Mouse (Mus musculus): ENCODE measurements around the gene Rpap2. TPM values are rescaled to one million over a fixed set of nuclear protein-coding genes. Genes with fewer than 3 reads are reported as not detected.

The Rpap2 gene
- polyA plus RNA-seq, 1 experiment from 2014 or later: 10.5 TPM

- 0 out of 2 replicates have a peak overlapping the region, but pooled peaks have one; percentile 21 for H3K27ac ChIP-seq
- peaks cover 7% of the 10 kb centered on the region; the same call in 1 of the 2 replicates for H3K4me1 ChIP-seq (replicated peaks)
- H3K9ac ChIP-seq: peak overlapping the region; percentile 52
- H3K9me3 ChIP-seq (replicated peaks): no peaks in the 10 kb centered on the region
- 12% methylated on average over 46 of the region's 46 CpGs for WGBS
- ATAC-seq (replicated peaks; ENCODE audit: insufficient number of reproducible peaks, insufficient read depth, low FRiP score, low read depth): peak; percentile 83
- H3K27me3 ChIP-seq: 0 out of 2 replicates have a peak, but pooled peaks cover 2% of the 10 kb centered on the region
- peak overlapping the region; percentile 59 for H3K4me3 ChIP-seq
- peak overlapping the region; percentile 83 for H3K4me2 ChIP-seq
- H3K36me3 ChIP-seq: no peaks in the 10 kb centered on the region
Measured at GRCm38 (mm10) chr5:107687592-107688498, 90.7 kb downstream of the Rpap2 start.

GRCm38 (mm10) chr5:107688499-107688866, 91.3 kb downstream of the Rpap2 start:
- Histone ChIP-seq H3K9me3 (replicated peaks) (no peaks in the 10 kb centered on the region), H3K4me2 (peak overlapping the region; percentile 83), H3K27me3 (0 out of 2 replicates have a peak, but pooled peaks cover 2% of the 10 kb centered on the region), H3K4me3 (peak overlapping the region; percentile 59), H3K36me3 (no peaks in the 10 kb centered on the region), H3K9ac (peak overlapping the region; percentile 52), H3K4me1 (replicated peaks) (peaks cover 7% of the 10 kb centered on the region; the same call in 1 of the 2 replicates), H3K27ac (0 out of 2 replicates have a peak overlapping the region, but pooled peaks have one; percentile 21)
- ATAC-seq (replicated peaks; ENCODE audit: insufficient number of reproducible peaks, insufficient read depth, low FRiP score, low read depth): peak; percentile 32; the same call in 1 of the 2 replicates
- WGBS: 22% methylated on average over 9 of the region's 9 CpGs

- Histone ChIP-seq H3K9ac (no peak overlapping the region), H3K27me3 (no peaks in the 10 kb centered on the region), H3K4me1 (replicated peaks) (no peaks in the 10 kb centered on the region), H3K9me3 (replicated peaks) (no peaks in the 10 kb centered on the region), H3K27ac (no peak overlapping the region), H3K4me3 (no peak overlapping the region), H3K36me3 (no peaks in the 10 kb centered on the region), H3K4me2 (no peak overlapping the region)
- ATAC-seq (replicated peaks; ENCODE audit: insufficient number of reproducible peaks, insufficient read depth, low FRiP score, low read depth): no peak
- WGBS: 71% methylated on average over 3 of the region's 3 CpGs
Measured at GRCm38 (mm10) chr5:107695019-107695418, 97.8 kb downstream of the Rpap2 start.

GRCm38 (mm10) chr5:107698888-107699287, 101.7 kb downstream of the Rpap2 start:
- no peak overlapping the region for H3K4me2 ChIP-seq
- no peak overlapping the region for H3K27ac ChIP-seq
- 64% methylated on average over 8 of the region's 8 CpGs for WGBS
- no peaks in the 10 kb centered on the region for H3K9me3 ChIP-seq (replicated peaks)
- no peaks in the 10 kb centered on the region for H3K36me3 ChIP-seq
- H3K4me1 ChIP-seq (replicated peaks): no peaks in the 10 kb centered on the region; the same call in 1 of the 2 replicates
- H3K9ac ChIP-seq: no peak overlapping the region
- no peaks in the 10 kb centered on the region for H3K27me3 ChIP-seq
- ATAC-seq (replicated peaks; ENCODE audit: insufficient number of reproducible peaks, insufficient read depth, low FRiP score, low read depth): no peak
- H3K4me3 ChIP-seq: no peak overlapping the region

- H3K4me2 ChIP-seq: peak overlapping the region; percentile 33; the same call in 1 of the 2 replicates
- no peaks in the 10 kb centered on the region for H3K9me3 ChIP-seq (replicated peaks)
- no peak overlapping the region for H3K27ac ChIP-seq
- no peak for ATAC-seq (replicated peaks; ENCODE audit: insufficient number of reproducible peaks, insufficient read depth, low FRiP score, low read depth)
- no peak overlapping the region for H3K4me3 ChIP-seq
- H3K36me3 ChIP-seq: no peaks in the 10 kb centered on the region
- no peaks in the 10 kb centered on the region; the same call in 1 of the 2 replicates for H3K4me1 ChIP-seq (replicated peaks)
- 39% methylated on average over 10 of the region's 10 CpGs for WGBS
- H3K27me3 ChIP-seq: no peaks in the 10 kb centered on the region
- H3K9ac ChIP-seq: no peak overlapping the region
Measured at GRCm38 (mm10) chr5:107700873-107701272, 103.7 kb downstream of the Rpap2 start.

GRCm38 (mm10) chr5:107701658-107702057, 104.5 kb downstream of the Rpap2 start:
- no peak overlapping the region for H3K27ac ChIP-seq
- no peaks in the 10 kb centered on the region for H3K27me3 ChIP-seq
- H3K4me3 ChIP-seq: no peak overlapping the region
- no peaks in the 10 kb centered on the region for H3K9me3 ChIP-seq (replicated peaks)
- no peaks in the 10 kb centered on the region; the same call in 1 of the 2 replicates for H3K4me1 ChIP-seq (replicated peaks)
- WGBS: 80% methylated on average over 9 of the region's 9 CpGs
- H3K36me3 ChIP-seq: no peaks in the 10 kb centered on the region
- H3K4me2 ChIP-seq: no peak overlapping the region
- no peak for ATAC-seq (replicated peaks; ENCODE audit: insufficient number of reproducible peaks, insufficient read depth, low FRiP score, low read depth)
- no peak overlapping the region for H3K9ac ChIP-seq

- H3K9ac ChIP-seq: no peak overlapping the region
- 81% methylated on average over 6 of the region's 6 CpGs for WGBS
Measured at GRCm38 (mm10) chr5:107703207-107703763, 106.1 kb downstream of the Rpap2 start.

GRCm38 (mm10) chr5:107705756-107706155, 108.6 kb downstream of the Rpap2 start:
- Histone ChIP-seq H3K9me3 (replicated peaks) (no peaks in the 10 kb centered on the region), H3K4me3 (no peak overlapping the region), H3K27me3 (0 out of 2 replicates have a peak, but pooled peaks cover 4% of the 10 kb centered on the region), H3K4me2 (no peak overlapping the region), H3K27ac (no peak overlapping the region), H3K4me1 (replicated peaks) (no peaks in the 10 kb centered on the region; the same call in 1 of the 2 replicates), H3K36me3 (no peaks in the 10 kb centered on the region), H3K9ac (no peak overlapping the region)
- WGBS: 82% methylated on average over 4 of the region's 4 CpGs
- ATAC-seq (replicated peaks; ENCODE audit: insufficient number of reproducible peaks, insufficient read depth, low FRiP score, low read depth): no peak

More at GRCm38 (mm10) chr5:107703207-107703763, 106.1 kb downstream of the Rpap2 start:
- no peak overlapping the region for H3K4me2 ChIP-seq
- no peak overlapping the region for H3K4me3 ChIP-seq
- no peaks in the 10 kb centered on the region for H3K36me3 ChIP-seq
- no peak overlapping the region for H3K27ac ChIP-seq
- H3K9me3 ChIP-seq (replicated peaks): no peaks in the 10 kb centered on the region
- ATAC-seq (replicated peaks; ENCODE audit: insufficient number of reproducible peaks, insufficient read depth, low FRiP score, low read depth): no peak
- no peaks in the 10 kb centered on the region; the same call in 1 of the 2 replicates for H3K4me1 ChIP-seq (replicated peaks)
- no peaks in the 10 kb centered on the region for H3K27me3 ChIP-seq

DNA sequence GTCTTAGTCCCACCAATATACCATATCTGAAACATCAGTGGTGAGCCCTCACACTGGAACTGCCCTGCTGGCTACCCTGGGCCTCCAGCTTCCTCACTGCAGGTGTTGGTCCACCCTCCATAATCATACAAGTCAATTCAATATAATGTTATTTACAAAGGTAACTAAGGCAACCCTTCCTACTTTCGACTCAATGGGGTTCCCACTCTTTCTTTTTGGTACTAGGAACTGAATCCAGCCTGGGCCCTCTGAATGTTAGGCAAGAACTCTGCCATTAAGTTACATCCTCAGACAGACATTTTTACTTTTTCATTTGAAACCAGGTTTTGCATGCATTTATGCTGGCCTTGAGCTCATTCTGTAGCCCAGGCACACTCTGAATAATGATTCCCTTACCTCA, 109.1 kb downstream of the Rpap2 start:
- H3K4me3 ChIP-seq: no peak overlapping the region
- no peak overlapping the region for H3K27ac ChIP-seq
- no peaks in the 10 kb centered on the region for H3K9me3 ChIP-seq (replicated peaks)
- H3K4me2 ChIP-seq: no peak overlapping the region
- H3K27me3 ChIP-seq: 0 out of 2 replicates have a peak, but pooled peaks cover 4% of the 10 kb centered on the region
- no peaks in the 10 kb centered on the region for H3K36me3 ChIP-seq
- no peak for ATAC-seq (replicated peaks; ENCODE audit: insufficient number of reproducible peaks, insufficient read depth, low FRiP score, low read depth)
- no peak overlapping the region for H3K9ac ChIP-seq
- H3K4me1 ChIP-seq (replicated peaks): no peaks in the 10 kb centered on the region
- 81% methylated on average over 1 of the region's 1 CpGs for WGBS

DNA sequence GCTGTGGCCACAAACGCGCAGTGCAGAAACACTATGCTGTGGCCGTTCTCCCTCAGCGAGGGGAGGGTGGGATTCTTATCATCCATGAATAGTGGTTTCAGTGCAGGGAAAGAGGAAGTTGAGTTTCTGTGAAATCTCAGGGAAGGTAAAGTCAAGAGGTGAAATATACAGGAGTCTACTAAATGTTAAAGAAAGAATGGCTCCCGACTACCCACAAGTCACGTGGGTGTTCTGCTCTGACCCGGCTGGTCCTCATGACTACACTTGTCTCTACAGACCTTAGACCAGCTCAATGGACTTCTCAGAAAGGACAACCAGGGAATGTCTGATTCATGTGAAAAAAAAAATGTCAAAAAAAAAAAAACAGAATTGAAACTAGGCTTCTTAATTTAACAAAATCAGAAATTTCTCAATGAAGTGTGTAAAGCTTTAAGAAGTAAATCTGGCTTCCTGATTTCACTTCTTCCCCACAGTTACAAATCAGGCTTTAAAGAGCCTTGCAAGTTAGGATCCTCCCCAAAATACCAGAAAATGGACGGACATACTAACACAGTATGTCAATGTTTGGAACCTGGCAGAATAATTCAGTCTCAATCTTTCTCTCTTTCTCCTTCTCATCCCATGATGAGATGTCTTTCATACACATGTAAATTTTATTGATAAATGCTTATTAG, 111.1 kb downstream of the Rpap2 start:
- no peak overlapping the region for H3K27ac ChIP-seq
- 0 out of 2 replicates have a peak, but pooled peaks cover 4% of the 10 kb centered on the region for H3K27me3 ChIP-seq
- H3K36me3 ChIP-seq: no peaks in the 10 kb centered on the region
- no peak overlapping the region for H3K4me2 ChIP-seq
- H3K4me3 ChIP-seq: no peak overlapping the region
- no peaks in the 10 kb centered on the region for H3K9me3 ChIP-seq (replicated peaks)
- 70% methylated on average over 8 of the region's 8 CpGs for WGBS
- no peak for ATAC-seq (replicated peaks; ENCODE audit: insufficient number of reproducible peaks, insufficient read depth, low FRiP score, low read depth)
- no peaks in the 10 kb centered on the region for H3K4me1 ChIP-seq (replicated peaks)
- no peak overlapping the region for H3K9ac ChIP-seq
